Mouse (Mus musculus): ENCODE measurements around the gene Mapk8ip2. TPM values are rescaled to one million over a fixed set of nuclear protein-coding genes. Genes with fewer than 3 reads are reported as not detected.

The Mapk8ip2 gene
- polyA plus RNA-seq (2014; fragmentation: Illumina TruSeq; extraction: RNeasy Lipid Tissue Mini Kit (QIAGEN cat#74804); ENCODE audit: low read depth, low replicate concordance), result 0.08 TPM

GRCm38 (mm10) chr15:89453865-89454478, at the start of gene Mapk8ip2:
Gene Mapk8ip2 (plus strand): TSS chr15:89453913.

GRCm38 (mm10) chr15:89410118-89410517, 43.6 kb upstream of the Mapk8ip2 start, which contains the start of gene Syce3:
Gene Syce3 (minus strand): TSS chr15:89410503.

GRCm38 (mm10) chr15:89425711-89426121, 28.0 kb upstream of the Mapk8ip2 start, which contains the start of gene Cpt1b:
Gene Cpt1b (minus strand): TSS chr15:89425863.

GRCm38 (mm10) chr15:89429352-89430221, 24.1 kb upstream of the Mapk8ip2 start, which contains the start of the genes C730034F03Rik, Gm44502 and Chkb:
Gene C730034F03Rik (plus strand): TSS chr15:89429589.
Gene Gm44502 (minus strand): TSS chr15:89429696.
Gene Chkb (minus strand): TSS chr15:89429908.

GRCm38 (mm10) chr15:89477091-89477491, 23.4 kb downstream of the Mapk8ip2 start, which contains the start of gene Arsa:
Gene Arsa (minus strand): TSS chr15:89477425.

GRCm38 (mm10) chr15:89498961-89499688, 45.4 kb downstream of the Mapk8ip2 start, which contains the start of gene Shank3:
Gene Shank3 (plus strand): TSS chr15:89499623.

Other genes with a start within 250 kb of the Mapk8ip2 start
- gene Ppp6r2, start 242.4 kb upstream of the Mapk8ip2 start, polyA plus RNA-seq (2014; fragmentation: Illumina TruSeq; extraction: RNeasy Lipid Tissue Mini Kit (QIAGEN cat#74804); ENCODE audit: low read depth, low replicate concordance), result 8.4 TPM
- 1.9 TPM for gene Sbf1, start 138.6 kb upstream of the Mapk8ip2 start, polyA plus RNA-seq (2014; fragmentation: Illumina TruSeq; extraction: RNeasy Lipid Tissue Mini Kit (QIAGEN cat#74804); ENCODE audit: low read depth, low replicate concordance)
- not detected for gene Adm2, start 131.2 kb upstream of the Mapk8ip2 start, polyA plus RNA-seq (2014; fragmentation: Illumina TruSeq; extraction: RNeasy Lipid Tissue Mini Kit (QIAGEN cat#74804); ENCODE audit: low read depth, low replicate concordance)
- gene Miox, start 119.5 kb upstream of the Mapk8ip2 start, polyA plus RNA-seq (2014; fragmentation: Illumina TruSeq; extraction: RNeasy Lipid Tissue Mini Kit (QIAGEN cat#74804); ENCODE audit: low read depth, low replicate concordance), result 255 TPM
- gene Lmf2, start 98.3 kb upstream of the Mapk8ip2 start, polyA plus RNA-seq (2014; fragmentation: Illumina TruSeq; extraction: RNeasy Lipid Tissue Mini Kit (QIAGEN cat#74804); ENCODE audit: low read depth, low replicate concordance), result 0.93 TPM
- 9.6 TPM for gene Ncaph2, start 98.2 kb upstream of the Mapk8ip2 start, polyA plus RNA-seq (2014; fragmentation: Illumina TruSeq; extraction: RNeasy Lipid Tissue Mini Kit (QIAGEN cat#74804); ENCODE audit: low read depth, low replicate concordance)
- gene Sco2, start 80.1 kb upstream of the Mapk8ip2 start, polyA plus RNA-seq (2014; fragmentation: Illumina TruSeq; extraction: RNeasy Lipid Tissue Mini Kit (QIAGEN cat#74804); ENCODE audit: low read depth, low replicate concordance), result 1.4 TPM
- gene Tymp, start 76.9 kb upstream of the Mapk8ip2 start, polyA plus RNA-seq (2014; fragmentation: Illumina TruSeq; extraction: RNeasy Lipid Tissue Mini Kit (QIAGEN cat#74804); ENCODE audit: low read depth, low replicate concordance), result not detected
- not detected for gene Odf3b, start 74.6 kb upstream of the Mapk8ip2 start, polyA plus RNA-seq (2014; fragmentation: Illumina TruSeq; extraction: RNeasy Lipid Tissue Mini Kit (QIAGEN cat#74804); ENCODE audit: low read depth, low replicate concordance)
- gene Klhdc7b, start 69.0 kb upstream of the Mapk8ip2 start, polyA plus RNA-seq (2014; fragmentation: Illumina TruSeq; extraction: RNeasy Lipid Tissue Mini Kit (QIAGEN cat#74804); ENCODE audit: low read depth, low replicate concordance), result not detected
- not detected for gene Syce3, start 43.4 kb upstream of the Mapk8ip2 start, polyA plus RNA-seq (2014; fragmentation: Illumina TruSeq; extraction: RNeasy Lipid Tissue Mini Kit (QIAGEN cat#74804); ENCODE audit: low read depth, low replicate concordance)
- 1.7 TPM for gene Cpt1b, start 28.1 kb upstream of the Mapk8ip2 start, polyA plus RNA-seq (2014; fragmentation: Illumina TruSeq; extraction: RNeasy Lipid Tissue Mini Kit (QIAGEN cat#74804); ENCODE audit: low read depth, low replicate concordance)
- 0.61 TPM for gene C730034F03Rik, start 24.3 kb upstream of the Mapk8ip2 start, polyA plus RNA-seq (2014; fragmentation: Illumina TruSeq; extraction: RNeasy Lipid Tissue Mini Kit (QIAGEN cat#74804); ENCODE audit: low read depth, low replicate concordance)
- not detected for gene Gm44502, start 24.2 kb upstream of the Mapk8ip2 start, polyA plus RNA-seq (2014; fragmentation: Illumina TruSeq; extraction: RNeasy Lipid Tissue Mini Kit (QIAGEN cat#74804); ENCODE audit: low read depth, low replicate concordance)
- 27.7 TPM for gene Chkb, start 24.0 kb upstream of the Mapk8ip2 start, polyA plus RNA-seq (2014; fragmentation: Illumina TruSeq; extraction: RNeasy Lipid Tissue Mini Kit (QIAGEN cat#74804); ENCODE audit: low read depth, low replicate concordance)
- 2.9 TPM for gene Arsa, start 23.5 kb downstream of the Mapk8ip2 start, polyA plus RNA-seq (2014; fragmentation: Illumina TruSeq; extraction: RNeasy Lipid Tissue Mini Kit (QIAGEN cat#74804); ENCODE audit: low read depth, low replicate concordance)
- gene Shank3, start 45.7 kb downstream of the Mapk8ip2 start, polyA plus RNA-seq (2014; fragmentation: Illumina TruSeq; extraction: RNeasy Lipid Tissue Mini Kit (QIAGEN cat#74804); ENCODE audit: low read depth, low replicate concordance), result 0.36 TPM
- gene Acr, start 114.4 kb downstream of the Mapk8ip2 start, polyA plus RNA-seq (2014; fragmentation: Illumina TruSeq; extraction: RNeasy Lipid Tissue Mini Kit (QIAGEN cat#74804); ENCODE audit: low read depth, low replicate concordance), result not detected
- gene Rabl2, start 138.0 kb downstream of the Mapk8ip2 start, polyA plus RNA-seq (2014; fragmentation: Illumina TruSeq; extraction: RNeasy Lipid Tissue Mini Kit (QIAGEN cat#74804); ENCODE audit: low read depth, low replicate concordance), result 10.5 TPM

All from kidney, adult 10 weeks (tissue).